Mouse (Mus musculus) embryonic facial prominence, embryonic 15.5 days (tissue): ENCODE measurements around the gene Triap1. TPM values are rescaled to one million over a fixed set of nuclear protein-coding genes. Genes with fewer than 3 reads are reported as not detected.
"Not testable (repeated sequence)": the region's sequence is repeated elsewhere in the genome, so short reads cannot be mapped to it uniquely, and the experiment has no call there.

Source experiments
- ATAC-seq: fragments of 200-750 bp; cut with Nextera tagmentation; 2 replicates; pipeline ENCODE4 v1.8.0; 2017; ENCODE audit warnings: low read depth, moderate TSS enrichment; ENCODE audit not compliant: insufficient number of reproducible peaks, low FRiP score, low TSS enrichment
- H3K27ac ChIP-seq: fragments of 300-500 bp; sonication (generic); replicated peaks from 2 replicates; pipeline ENCODE4 v1.5.1; 2015; ENCODE audit warnings: mild to moderate bottlenecking, inconsistent platforms
- H3K27me3 ChIP-seq: fragments of 300-500 bp; sonication (generic); 2 replicates; pipeline ENCODE4 v1.6.1; 2015; ENCODE audit warnings: inconsistent platforms
- H3K36me3 ChIP-seq: fragments of 300-500 bp; sonication (generic); 2 replicates; pipeline ENCODE4 v1.6.1; 2015; ENCODE audit warnings: mild to moderate bottlenecking, inconsistent platforms
- H3K4me1 ChIP-seq: fragments of 300-500 bp; sonication (generic); 2 replicates; pipeline ENCODE4 v1.6.1; 2015; ENCODE audit warnings: inconsistent platforms
- H3K4me2 ChIP-seq: fragments of 300-500 bp; sonication (generic); replicated peaks from 2 replicates; pipeline ENCODE4 v1.6.1; 2015; ENCODE audit warnings: mild to moderate bottlenecking, inconsistent platforms
- H3K4me3 ChIP-seq: fragments of 300-500 bp; sonication (generic); replicated peaks from 2 replicates; pipeline ENCODE4 v1.5.1; 2015; ENCODE audit warnings: mild to moderate bottlenecking, inconsistent platforms
- H3K9ac ChIP-seq: fragments of 300-500 bp; sonication (generic); 2 replicates; pipeline ENCODE4 v1.6.1; 2015; ENCODE audit warnings: inconsistent platforms
- H3K9me3 ChIP-seq: fragments of 300-500 bp; sonication (generic); replicated peaks from 2 replicates; pipeline ENCODE4 v1.6.1; 2016; ENCODE audit warnings: inconsistent platforms
- WGBS: fragments of 180-500 bp; shearing (Covaris S2); methylation state at CpG from one replicate; pipeline ENCODE4 v1.1.7; 2015; 5-methylcytosine and 5-hydroxymethylcytosine counted together
- polyA plus RNA-seq: library from polyadenylated mRNA; unstranded; fragments of >200 nt; fragmentation: Nextera tagmentation; extraction: Ambion mirVana; gene quantifications from 2 replicates; pipeline ENCODE4 v1.2.1, GENCODE M21; 2015

Triap1 gene
- 56.4 and 66.2 TPM in 2 replicates for polyA plus RNA-seq

GRCm38 (mm10) chr5:115340577-115341313 is at the start of gene Triap1, which contains the start of gene Gatc:
Gene Triap1, plus strand, starts transcription at chr5:115341225.
Gene Gatc, minus strand, starts transcription at chr5:115341178.
- WGBS: under 1% methylated on average over 62 of the region's 62 CpGs
- H3K36me3 ChIP-seq: peaks cover 49% of the 10 kb centered on the region
- peak within 1 kb of the TSS; percentile 94 for H3K9ac ChIP-seq
- peak within 1 kb of the TSS; percentile 86 for H3K27ac ChIP-seq
- H3K27me3 ChIP-seq: no peaks in the 10 kb centered on the region
- peak; percentile 89 for ATAC-seq
- peak within 1 kb of the TSS; percentile 97 for H3K4me3 ChIP-seq
- peaks cover 23% of the 10 kb centered on the region for H3K4me1 ChIP-seq
- H3K4me2 ChIP-seq: peak within 1 kb of the TSS; percentile 73
- no peaks in the 10 kb centered on the region for H3K9me3 ChIP-seq

GRCm38 (mm10) chr5:115294173-115294572 is 46.9 kb upstream of the Triap1 start:
- H3K4me3 ChIP-seq: no peak overlapping the region
- H3K9me3 ChIP-seq: no peaks in the 10 kb centered on the region
- H3K27ac ChIP-seq: no peak overlapping the region
- H3K4me1 ChIP-seq: peaks cover 17% of the 10 kb centered on the region
- no peak for ATAC-seq
- H3K9ac ChIP-seq: no peak overlapping the region
- H3K36me3 ChIP-seq: peaks cover 79% of the 10 kb centered on the region
- H3K27me3 ChIP-seq: no peaks in the 10 kb centered on the region
- no peak overlapping the region for H3K4me2 ChIP-seq
- whole genome bisulfite sequencing: 87% methylated on average over 8 of the region's 8 CpGs

GRCm38 (mm10) chr5:115296347-115296746 is 44.7 kb upstream of the Triap1 start:
- peaks cover 23% of the 10 kb centered on the region for H3K4me1 ChIP-seq
- H3K9me3 ChIP-seq: no peaks in the 10 kb centered on the region
- no peak for ATAC-seq
- no peak overlapping the region for H3K9ac ChIP-seq
- H3K27me3 ChIP-seq: no peaks in the 10 kb centered on the region
- H3K36me3 ChIP-seq: peaks cover 64% of the 10 kb centered on the region
- WGBS: 84% methylated on average over 10 of the region's 10 CpGs
- H3K4me2 ChIP-seq: no peak overlapping the region
- no peak overlapping the region for H3K4me3 ChIP-seq
- peak overlapping the region; percentile 31; the same call in 1 of the 2 replicates for H3K27ac ChIP-seq

GRCm38 (mm10) chr5:115300035-115300744 is 40.8 kb upstream of the Triap1 start:
- peak overlapping the region; percentile 79 for H3K4me2 ChIP-seq
- WGBS: under 1% methylated on average over 46 of the region's 46 CpGs
- H3K9me3 ChIP-seq: no peaks in the 10 kb centered on the region
- H3K4me3 ChIP-seq: peak overlapping the region; percentile 93
- H3K27me3 ChIP-seq: no peaks in the 10 kb centered on the region
- peak overlapping the region; percentile 97 for H3K27ac ChIP-seq
- peaks cover 38% of the 10 kb centered on the region for H3K36me3 ChIP-seq
- ATAC-seq: 0 out of 2 replicates have a peak, but pooled peaks have one; percentile 0
- H3K4me1 ChIP-seq: peaks cover 31% of the 10 kb centered on the region
- H3K9ac ChIP-seq: peak overlapping the region; percentile 96

GRCm38 (mm10) chr5:115300792-115301614 is 40.0 kb upstream of the Triap1 start, which contains the start of gene Dynll1:
Gene Dynll1, minus strand, starts transcription at chr5:115300999.
- peak within 1 kb of the TSS; percentile 97 for H3K27ac ChIP-seq
- H3K4me3 ChIP-seq: peak within 1 kb of the TSS; percentile 93
- H3K4me1 ChIP-seq: peaks cover 31% of the 10 kb centered on the region
- WGBS: under 1% methylated on average over 66 of the region's 66 CpGs
- peaks cover 30% of the 10 kb centered on the region for H3K36me3 ChIP-seq
- peak within 1 kb of the TSS; percentile 79 for H3K4me2 ChIP-seq
- H3K9ac ChIP-seq: peak within 1 kb of the TSS; percentile 96
- H3K27me3 ChIP-seq: no peaks in the 10 kb centered on the region
- no peaks in the 10 kb centered on the region for H3K9me3 ChIP-seq
- peak; percentile 98 for ATAC-seq

- Histone ChIP-seq H3K9me3 (no peaks in the 10 kb centered on the region), H3K4me1 (peaks cover 31% of the 10 kb centered on the region), H3K36me3 (peaks cover 23% of the 10 kb centered on the region), H3K9ac (peak overlapping the region; percentile 31), H3K27me3 (no peaks in the 10 kb centered on the region), H3K27ac (peak overlapping the region; percentile 88), H3K4me3 (peak overlapping the region; percentile 93), H3K4me2 (peak overlapping the region; percentile 79)
- 19% methylated on average over 13 of the region's 13 CpGs for WGBS
- no peak for ATAC-seq
Observed at GRCm38 (mm10) chr5:115301615-115302014, 39.4 kb upstream of the Triap1 start.

GRCm38 (mm10) chr5:115302190-115302589 is 38.8 kb upstream of the Triap1 start:
- H3K4me3 ChIP-seq, H3K27me3 ChIP-seq, H3K9me3 ChIP-seq, H3K9ac ChIP-seq, ATAC-seq: not testable (repeated sequence)
- H3K36me3 ChIP-seq: peaks cover 18% of the 10 kb centered on the region
- WGBS: 77% methylated on average over 7 of the region's 7 CpGs
- peaks cover 29% of the 10 kb centered on the region for H3K4me1 ChIP-seq
- H3K4me2 ChIP-seq: peak overlapping the region; percentile 79; the same call in 1 of the 2 replicates
- H3K27ac ChIP-seq: peak overlapping the region; percentile 88; the same call in 1 of the 2 replicates

- WGBS: 70% methylated on average over 4 of the region's 4 CpGs
- Histone ChIP-seq H3K27ac (peak overlapping the region; percentile 31; the same call in 1 of the 2 replicates), H3K27me3 (no peaks in the 10 kb centered on the region), H3K4me3 (no peak overlapping the region), H3K4me1 (peaks cover 25% of the 10 kb centered on the region), H3K9ac (no peak overlapping the region), H3K4me2 (no peak overlapping the region), H3K36me3 (no peaks in the 10 kb centered on the region), H3K9me3 (no peaks in the 10 kb centered on the region)
- no peak for ATAC-seq
Observed at GRCm38 (mm10) chr5:115312354-115312753, 28.7 kb upstream of the Triap1 start.

- Histone ChIP-seq H3K4me3 (no peak overlapping the region), H3K27ac (peak overlapping the region; percentile 31), H3K9ac (no peak overlapping the region), H3K36me3 (no peaks in the 10 kb centered on the region), H3K9me3 (no peaks in the 10 kb centered on the region), H3K4me2 (no peak overlapping the region), H3K27me3 (no peaks in the 10 kb centered on the region), H3K4me1 (peaks cover 32% of the 10 kb centered on the region)
- ATAC-seq: no peak; the same call in 1 of the 2 replicates
- 60% methylated on average over 10 of the region's 10 CpGs for WGBS
Observed at GRCm38 (mm10) chr5:115312816-115313667, 28.0 kb upstream of the Triap1 start.

GRCm38 (mm10) chr5:115313668-115313943 is 27.4 kb upstream of the Triap1 start:
- no peaks in the 10 kb centered on the region for H3K27me3 ChIP-seq
- no peak overlapping the region for H3K4me2 ChIP-seq
- ATAC-seq: no peak
- H3K9ac ChIP-seq: no peak overlapping the region
- peaks cover 38% of the 10 kb centered on the region for H3K4me1 ChIP-seq
- no peaks in the 10 kb centered on the region for H3K9me3 ChIP-seq
- WGBS: 31% methylated on average over 5 of the region's 5 CpGs
- peak overlapping the region; percentile 31; the same call in 1 of the 2 replicates for H3K27ac ChIP-seq
- no peak overlapping the region for H3K4me3 ChIP-seq
- no peaks in the 10 kb centered on the region for H3K36me3 ChIP-seq
